Mouse (Mus musculus) hindbrain, embryonic 15.5 days (tissue): ENCODE results near the gene Terf2ip. TPM values are rescaled to one million over a fixed set of nuclear protein-coding genes. Genes with fewer than 3 reads are reported as not detected.

ENCODE experiments used
- polyA plus RNA-seq: library from polyadenylated mRNA; unstranded; fragments of >200 nt; fragmentation: Nextera tagmentation; extraction: Ambion mirVana; gene quantifications from 2 replicates; pipeline ENCODE4 v1.2.1, GENCODE M21; 2015

Gene Terf2ip
- polyA plus RNA-seq, 1 experiment from 2014 or later, result 68.4 TPM

Other genes starting within 250 kb of the Terf2ip start
- gene Cfdp1, start 157.1 kb upstream of the Terf2ip start, polyA plus RNA-seq, result 201 TPM in 2 replicates
- 4.3 and 4.9 TPM in 2 replicates for gene Tmem170, start 134.6 kb upstream of the Terf2ip start, polyA plus RNA-seq
- 3.2 and 4.9 TPM in 2 replicates for gene Chst5, start 101.0 kb upstream of the Terf2ip start, polyA plus RNA-seq
- 17.6 and 18.9 TPM in 2 replicates for gene Tmem231, start 77.5 kb upstream of the Terf2ip start, polyA plus RNA-seq
- 431 and 452 TPM in 2 replicates for gene Gabarapl2, start 70.7 kb upstream of the Terf2ip start, polyA plus RNA-seq
- 7.8 and 8.0 TPM in 2 replicates for gene Adat1, start 19.1 kb upstream of the Terf2ip start, polyA plus RNA-seq
- gene Kars, start 75 bp upstream of the Terf2ip start, polyA plus RNA-seq, result 158 and 168 TPM in 2 replicates
- gene Gm6793, start 3.6 kb downstream of the Terf2ip start, polyA plus RNA-seq, result 0.69 and 0.79 TPM in 2 replicates